Mouse (Mus musculus) intestine, postnatal 0 days (tissue): ENCODE measurements around the gene Glyctk. TPM values are rescaled to one million over a fixed set of nuclear protein-coding genes. Genes with fewer than 3 reads are reported as not detected.

ENCODE experiments used
- ATAC-seq: fragments of 200-750 bp; cut with Nextera tagmentation; 2 replicates; pipeline ENCODE4 v1.8.0; 2017; ENCODE audit warnings: mild to moderate bottlenecking, moderate TSS enrichment, moderate library complexity
- H3K27ac ChIP-seq: fragments of 300-500 bp; sonication (generic); 2 replicates; pipeline ENCODE4 v1.5.1; 2014; ENCODE audit warnings: mild to moderate bottlenecking, low read depth, low read length, moderate library complexity
- H3K27me3 ChIP-seq: fragments of 300-500 bp; sonication (generic); replicated peaks from 2 replicates; pipeline ENCODE4 v1.6.1; 2014; ENCODE audit warnings: low read length, mixed read lengths; ENCODE audit not compliant: control insufficient read depth, insufficient read depth
- H3K36me3 ChIP-seq: fragments of 300-500 bp; sonication (generic); 2 replicates; pipeline ENCODE4 v1.6.1; 2014; ENCODE audit warnings: mild to moderate bottlenecking, moderate library complexity; ENCODE audit not compliant: control insufficient read depth, insufficient read depth
- H3K4me1 ChIP-seq: fragments of 300-500 bp; sonication (generic); replicated peaks from 2 replicates; pipeline ENCODE4 v1.6.1; 2014; ENCODE audit warnings: antibody characterized with exemption, low read length, mixed read lengths; ENCODE audit not compliant: control insufficient read depth, insufficient read depth
- H3K4me2 ChIP-seq: fragments of 300-500 bp; sonication (generic); replicated peaks from 2 replicates; pipeline ENCODE4 v1.6.1; 2014; ENCODE audit warnings: low read depth, mild to moderate bottlenecking, moderate library complexity
- H3K4me3 ChIP-seq: fragments of 300-500 bp; sonication (generic); 2 replicates; pipeline ENCODE4 v1.5.1; 2014; ENCODE audit warnings: low read depth, low read length
- H3K9ac ChIP-seq: fragments of 300-500 bp; sonication (generic); 2 replicates; pipeline ENCODE4 v1.6.1; 2014; ENCODE audit warnings: mild to moderate bottlenecking, low read depth, low read length
- H3K9me3 ChIP-seq: fragments of 300-500 bp; sonication (generic); 2 replicates; pipeline ENCODE4 v1.6.1; 2016; ENCODE audit warnings: mixed run types; ENCODE audit not compliant: control insufficient read depth
- CTCF ChIP-seq: sonication (generic); IDR thresholded peaks from 2 replicates; pipeline ENCODE4 v1.5.1; 2016; ENCODE audit warnings: low read depth, mild to moderate bottlenecking, control low read depth, antibody characterized with exemption, moderate library complexity
- WGBS: fragments of 180-500 bp; shearing (Covaris S2); extraction: QIAGEN DNeasy Blood & Tissue Kit; methylation state at CpG from one replicate; pipeline ENCODE4 v1.1.7; 2014; 5-methylcytosine and 5-hydroxymethylcytosine counted together
- polyA plus RNA-seq: library from polyadenylated mRNA; unstranded; fragments of >200 nt; fragmentation: Nextera tagmentation; extraction: Ambion mirVana; gene quantifications from 2 replicates; pipeline ENCODE4 v1.2.1, GENCODE M21; 2015

The Glyctk gene
- polyA plus RNA-seq, 1 experiment from 2014 or later = 17.4 TPM

DNA sequence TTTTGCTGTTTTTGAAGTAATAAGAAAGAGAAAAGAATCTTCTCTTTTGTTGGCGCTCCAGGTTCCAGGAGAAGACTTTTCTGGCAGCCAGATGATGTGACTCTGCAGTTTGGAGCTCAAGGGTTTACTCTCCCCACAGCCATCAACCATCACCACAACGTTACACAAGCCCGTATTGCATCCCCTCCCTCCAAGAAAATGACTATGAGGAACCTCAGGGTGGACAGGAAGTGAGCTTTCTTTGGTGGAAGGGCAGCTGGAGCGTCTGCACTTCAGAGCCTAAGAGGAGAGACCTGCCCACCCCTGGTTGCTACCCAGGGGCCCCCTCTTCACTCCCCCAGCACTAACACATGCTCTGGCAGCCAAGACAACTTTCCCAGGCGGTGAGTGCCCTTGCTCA, 10.7 kb downstream of the Glyctk start:
- Histone ChIP-seq H3K4me2 (no peak overlapping the region), H3K9me3 (no peaks in the 10 kb centered on the region), H3K4me3 (no peak overlapping the region), H3K36me3 (no peaks in the 10 kb centered on the region), H3K27me3 (peaks cover 29% of the 10 kb centered on the region), H3K4me1 (no peaks in the 10 kb centered on the region), H3K27ac (no peak overlapping the region), H3K9ac (no peak overlapping the region)
- WGBS = 41% methylated on average over 5 of the region's 5 CpGs
- no peak for TF ChIP-seq CTCF
- no peak for ATAC-seq

GRCm38 (mm10) chr9:106145582-106145981, 12.4 kb downstream of the Glyctk start:
- TF ChIP-seq CTCF = no peak
- Histone ChIP-seq H3K9me3 (no peaks in the 10 kb centered on the region), H3K27ac (no peak overlapping the region), H3K4me1 (no peaks in the 10 kb centered on the region), H3K9ac (no peak overlapping the region), H3K36me3 (no peaks in the 10 kb centered on the region), H3K27me3 (peaks cover 28% of the 10 kb centered on the region), H3K4me2 (no peak overlapping the region), H3K4me3 (no peak overlapping the region)
- 78% methylated on average over 2 of the region's 2 CpGs for whole genome bisulfite sequencing
- no peak for ATAC-seq

DNA sequence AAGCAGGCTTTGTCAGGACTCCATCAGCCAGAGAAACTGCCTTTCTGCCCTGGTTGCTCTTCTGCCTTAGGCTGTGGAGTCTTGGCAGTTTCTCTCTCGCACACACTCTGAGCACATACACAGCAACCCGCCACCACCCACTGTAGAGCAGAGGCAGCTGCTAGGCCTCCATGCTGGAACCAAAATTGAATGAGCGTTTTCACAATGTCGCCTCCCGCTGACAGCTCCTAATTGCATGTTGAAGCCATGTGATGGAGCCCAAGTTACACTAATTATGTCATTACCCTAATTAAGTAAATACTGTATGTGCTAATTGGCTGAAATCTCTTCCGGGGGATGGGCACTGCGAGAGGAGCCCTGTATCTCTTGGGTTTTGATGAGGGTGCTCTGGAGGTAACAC, 13.8 kb downstream of the Glyctk start:
- no peak for ATAC-seq
- Histone ChIP-seq H3K27ac (no peak overlapping the region), H3K4me3 (no peak overlapping the region), H3K27me3 (peaks cover 15% of the 10 kb centered on the region; the same call in 1 of the 2 replicates), H3K9ac (no peak overlapping the region), H3K4me1 (no peaks in the 10 kb centered on the region), H3K9me3 (no peaks in the 10 kb centered on the region), H3K4me2 (no peak overlapping the region), H3K36me3 (no peaks in the 10 kb centered on the region)
- WGBS = 86% methylated on average over 7 of the region's 7 CpGs
- TF ChIP-seq CTCF = no peak

- Histone ChIP-seq H3K9ac (no peak overlapping the region), H3K36me3 (no peaks in the 10 kb centered on the region), H3K27me3 (no peaks in the 10 kb centered on the region), H3K4me2 (no peak overlapping the region), H3K27ac (no peak overlapping the region), H3K4me1 (no peaks in the 10 kb centered on the region), H3K9me3 (no peaks in the 10 kb centered on the region), H3K4me3 (no peak overlapping the region)
- 82% methylated on average over 12 of the region's 12 CpGs for WGBS
- TF ChIP-seq CTCF = no peak
- ATAC-seq = no peak
These were observed 16.0 kb downstream of the Glyctk start for GRCm38 (mm10) chr9:106141955-106142354.

- Histone ChIP-seq H3K9ac (no peak overlapping the region), H3K36me3 (no peaks in the 10 kb centered on the region), H3K27ac (no peak overlapping the region), H3K27me3 (no peaks in the 10 kb centered on the region), H3K4me3 (no peak overlapping the region), H3K4me2 (no peak overlapping the region), H3K4me1 (no peaks in the 10 kb centered on the region), H3K9me3 (no peaks in the 10 kb centered on the region)
- no peak for TF ChIP-seq CTCF
- ATAC-seq = no peak
- 66% methylated on average over 10 of the region's 10 CpGs for WGBS
These were observed 18.2 kb downstream of the Glyctk start for GRCm38 (mm10) chr9:106139763-106140162.

- no peak for ATAC-seq
- Histone ChIP-seq H3K4me2 (no peak overlapping the region), H3K27ac (no peak overlapping the region), H3K9ac (no peak overlapping the region), H3K9me3 (no peaks in the 10 kb centered on the region), H3K27me3 (no peaks in the 10 kb centered on the region), H3K36me3 (no peaks in the 10 kb centered on the region), H3K4me3 (no peak overlapping the region), H3K4me1 (no peaks in the 10 kb centered on the region)
- WGBS = 74% methylated on average over 10 of the region's 10 CpGs
- no peak for TF ChIP-seq CTCF
These were observed 20.2 kb downstream of the Glyctk start for GRCm38 (mm10) chr9:106137671-106138216.

- no peak overlapping the region for H3K4me3 ChIP-seq
- H3K27ac ChIP-seq = no peak overlapping the region
- no peak for ATAC-seq
- no peak overlapping the region for H3K9ac ChIP-seq
- no peaks in the 10 kb centered on the region for H3K36me3 ChIP-seq
- no peaks in the 10 kb centered on the region for H3K9me3 ChIP-seq
- no peak for TF ChIP-seq CTCF
- no peaks in the 10 kb centered on the region for H3K4me1 ChIP-seq
- no peaks in the 10 kb centered on the region for H3K27me3 ChIP-seq
- H3K4me2 ChIP-seq = no peak overlapping the region
- WGBS = 81% methylated on average over 7 of the region's 7 CpGs
These were observed 27.7 kb downstream of the Glyctk start for GRCm38 (mm10) chr9:106130250-106130649.
